Mouse (Mus musculus): Measurements from ENCODE around the gene Ppil1.
"Not testable (repeated sequence)": the region's sequence is repeated elsewhere in the genome, so short reads cannot be mapped to it uniquely, and the experiment has no call there.

Gene Ppil1

GRCm38 (mm10) chr17:29281541-29281940 lies 17.6 kb upstream of the Ppil1 start:
- no peak for DNase-seq (ENCODE audit: low read depth, low spot score)

GRCm38 (mm10) chr17:29280422-29280821 lies 16.4 kb upstream of the Ppil1 start:
- DNase-seq (ENCODE audit: low read depth, low spot score), result no peak

DNA sequence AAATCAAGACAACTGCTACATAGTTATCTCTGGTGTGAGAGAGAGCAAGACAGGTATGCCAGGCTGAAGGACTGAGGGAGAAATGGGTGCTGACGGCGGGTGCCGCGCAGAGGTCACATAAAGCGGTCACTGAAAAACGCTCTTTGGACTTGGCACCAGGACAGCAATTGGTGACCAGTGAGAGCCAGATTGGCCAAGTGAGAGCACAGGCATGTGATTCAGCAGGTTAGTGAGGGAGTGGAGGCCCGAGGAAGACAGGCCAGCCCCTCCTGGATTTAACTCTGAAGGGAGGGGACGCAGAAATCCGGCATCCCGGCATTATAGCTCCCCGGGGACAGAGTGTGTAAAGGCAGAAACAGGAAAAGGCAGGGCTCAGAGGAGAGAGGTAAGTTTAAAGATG lies 9.9 kb upstream of the Ppil1 start:
- DNase-seq (ENCODE audit: low read depth, low spot score), result no peak

GRCm38 (mm10) chr17:29273156-29273555 lies 9.2 kb upstream of the Ppil1 start:
- no peak for DNase-seq (ENCODE audit: low read depth, low spot score)

GRCm38 (mm10) chr17:29270148-29270698 lies 6.2 kb upstream of the Ppil1 start:
- DNase-seq (ENCODE audit: low read depth, low spot score), result no peak

DNA sequence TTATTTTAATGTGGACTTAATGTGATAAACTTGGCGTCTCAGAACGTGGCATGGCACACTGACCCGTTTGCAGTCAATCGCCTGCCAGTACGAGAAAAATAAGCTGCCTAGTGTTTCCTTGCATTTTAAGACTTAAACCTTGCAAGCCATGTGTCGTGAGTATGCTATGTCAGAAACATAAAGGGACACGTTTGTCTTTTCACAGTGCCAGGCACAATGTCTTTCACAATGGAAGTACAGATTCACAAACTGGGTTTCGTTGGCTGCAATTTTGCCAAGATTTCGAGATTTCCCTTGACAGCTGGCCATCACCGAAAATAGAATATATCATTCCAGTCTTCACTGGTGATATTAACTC lies 5.3 kb upstream of the Ppil1 start:
- no peak for DNase-seq (ENCODE audit: low read depth, low spot score)

DNA sequence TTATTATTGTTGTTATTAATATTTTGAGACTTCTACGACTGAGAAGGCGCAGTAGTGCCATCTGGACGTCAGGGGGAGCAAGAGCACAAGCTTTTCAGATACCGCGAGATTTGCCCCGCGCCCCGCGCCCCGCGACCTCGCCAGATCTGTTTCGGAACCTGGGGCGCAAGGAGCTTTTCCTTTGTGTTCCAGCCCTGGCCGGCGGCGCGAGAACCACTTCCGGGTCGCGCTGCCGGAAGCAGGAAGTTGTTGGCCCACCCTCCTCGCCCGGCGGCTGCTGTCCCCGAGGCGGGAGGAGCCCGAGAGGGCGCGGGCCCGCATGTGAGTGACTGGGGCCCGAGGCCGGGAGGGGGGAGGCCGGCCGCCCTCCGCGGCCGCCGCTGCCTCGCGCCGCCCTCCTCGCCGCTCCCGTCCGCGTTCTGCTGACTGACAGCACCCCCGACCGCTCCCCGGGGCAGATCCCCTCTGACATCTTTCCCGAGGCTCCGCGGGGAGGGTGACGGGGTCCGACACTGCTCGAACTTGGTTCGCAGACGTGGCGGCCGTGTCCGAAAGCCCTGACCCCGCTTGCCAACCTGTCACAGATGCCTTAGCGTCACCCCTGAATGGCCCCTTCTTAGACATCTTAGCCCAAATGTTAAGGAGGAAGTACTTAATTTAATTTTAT lies 4.8 kb upstream of the Ppil1 start, which contains the start of gene BC004004:
Gene BC004004, plus strand, starts transcription at position 107 of the 667 bp plus-strand sequence.
- peak; percentile 98 for DNase-seq (ENCODE audit: low read depth, low spot score)

GRCm38 (mm10) chr17:29267931-29268681 lies 4.1 kb upstream of the Ppil1 start:
- peak; percentile 17 for DNase-seq (ENCODE audit: low read depth, low spot score)

- DNase-seq (ENCODE audit: low read depth, low spot score), result not testable (repeated sequence)
Observed at GRCm38 (mm10) chr17:29267040-29267439, 3.1 kb upstream of the Ppil1 start.

DNA sequence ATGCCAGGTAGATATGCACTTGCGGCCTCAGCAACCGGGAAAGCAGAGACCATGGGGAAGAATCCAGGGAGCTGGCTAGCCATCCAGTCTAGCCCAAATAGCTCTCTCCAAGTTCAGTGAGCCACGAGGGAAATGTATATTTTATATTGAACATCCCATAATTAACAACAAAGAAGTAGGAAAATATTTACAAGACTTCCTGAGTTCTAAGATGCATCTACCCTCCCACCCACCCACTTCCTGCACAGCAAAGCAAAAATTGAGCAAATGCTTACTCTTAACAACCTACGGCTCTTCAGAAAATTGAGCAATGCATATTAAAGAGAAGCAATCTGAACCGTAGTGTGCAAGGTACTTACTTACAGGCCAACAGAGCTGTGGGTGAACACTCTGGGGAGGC lies 774 bp upstream of the Ppil1 start:
- DNase-seq (ENCODE audit: low read depth, low spot score), result no peak

DNA sequence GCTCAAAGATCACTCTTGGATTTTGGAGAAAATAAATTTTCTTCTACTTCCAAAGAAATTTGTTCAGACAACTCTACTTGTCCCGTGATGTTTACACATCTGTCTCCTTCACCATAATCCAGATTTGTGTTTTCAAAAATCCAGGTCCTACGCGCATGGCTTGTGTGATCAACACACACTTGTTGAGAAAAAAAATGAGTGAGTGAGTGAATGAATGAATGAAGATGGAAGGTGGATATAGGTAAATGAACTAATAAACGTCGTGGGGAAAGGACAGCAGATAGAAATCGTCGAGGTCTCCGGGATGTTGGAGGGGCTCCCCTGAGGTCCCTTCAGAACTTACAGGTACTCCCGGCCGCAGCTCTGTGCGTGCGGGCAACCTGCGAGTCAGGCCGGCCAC lies 569 bp downstream of the Ppil1 start:
- DNase-seq (ENCODE audit: low read depth, low spot score), result no peak

DNA sequence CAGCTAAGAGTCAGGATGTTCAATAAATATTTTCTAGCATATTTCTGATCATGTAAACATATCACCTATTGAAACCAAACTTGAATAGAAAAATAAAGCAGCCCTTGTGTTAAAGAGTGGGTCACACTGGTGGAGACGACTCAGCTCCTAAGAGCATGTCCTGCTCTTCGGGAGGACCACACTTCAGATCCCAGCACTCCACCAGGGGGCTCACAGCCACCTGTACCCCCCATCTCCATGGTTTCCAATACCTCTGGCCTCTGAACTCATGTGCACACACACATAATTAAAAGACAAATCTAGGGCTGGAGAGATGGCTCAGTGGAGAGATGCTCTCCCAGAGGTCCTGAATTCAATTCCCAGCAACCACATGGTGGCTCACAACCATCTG lies 1.7 kb downstream of the Ppil1 start:
- DNase-seq (ENCODE audit: low read depth, low spot score), result no peak

DNA sequence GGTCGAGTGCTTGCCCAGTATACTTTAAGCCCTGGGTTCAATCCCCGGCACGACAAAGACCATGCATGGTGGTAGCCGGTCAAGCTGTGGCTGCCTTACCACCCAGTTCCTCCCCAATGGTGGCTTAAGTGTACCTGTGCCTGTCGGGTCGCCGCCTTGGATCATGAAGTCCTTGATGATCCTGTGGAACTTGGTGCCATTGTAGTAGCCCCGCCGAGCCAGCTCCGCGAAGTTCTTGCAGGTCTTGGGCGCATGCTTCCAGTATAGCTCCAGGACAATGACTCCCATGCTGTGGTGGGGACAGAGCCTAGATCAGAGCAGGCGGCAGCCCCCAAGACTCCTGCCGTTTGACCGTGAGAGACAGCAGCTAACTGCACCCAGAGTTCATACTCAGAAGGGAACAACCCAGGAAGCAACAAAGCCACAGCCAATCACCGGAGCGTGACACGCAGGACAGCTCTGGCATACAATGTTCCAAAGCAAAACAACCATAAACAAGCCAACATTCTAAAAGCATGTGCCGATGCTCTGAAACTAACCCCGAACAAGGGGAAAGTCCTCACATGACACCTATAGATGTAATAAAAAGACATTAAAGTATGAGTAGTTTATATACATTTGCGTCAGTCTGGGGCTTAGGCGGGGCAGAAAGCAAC lies 2.3 kb downstream of the Ppil1 start:
- no peak for DNase-seq (ENCODE audit: low read depth, low spot score)

DNA sequence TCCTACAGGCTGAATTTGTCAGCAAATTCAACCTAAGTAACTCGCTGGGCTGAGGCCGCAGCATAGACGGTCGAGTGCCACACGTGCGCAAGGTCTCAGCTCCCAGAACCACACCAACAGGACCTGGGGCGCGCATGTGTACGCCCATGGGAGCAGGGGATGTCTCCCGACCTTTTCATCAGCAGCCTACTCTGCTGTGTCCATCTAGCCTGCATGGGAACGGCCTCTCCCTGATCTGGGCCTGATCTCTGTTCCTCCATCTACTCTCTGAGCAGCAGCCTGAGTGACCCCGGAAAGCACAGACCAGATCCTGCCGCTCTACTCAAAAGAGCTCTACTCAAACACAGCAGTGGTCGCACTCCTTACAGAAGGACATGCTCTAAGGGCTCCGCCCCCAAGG lies 3.5 kb downstream of the Ppil1 start:
- no peak for DNase-seq (ENCODE audit: low read depth, low spot score)

DNA sequence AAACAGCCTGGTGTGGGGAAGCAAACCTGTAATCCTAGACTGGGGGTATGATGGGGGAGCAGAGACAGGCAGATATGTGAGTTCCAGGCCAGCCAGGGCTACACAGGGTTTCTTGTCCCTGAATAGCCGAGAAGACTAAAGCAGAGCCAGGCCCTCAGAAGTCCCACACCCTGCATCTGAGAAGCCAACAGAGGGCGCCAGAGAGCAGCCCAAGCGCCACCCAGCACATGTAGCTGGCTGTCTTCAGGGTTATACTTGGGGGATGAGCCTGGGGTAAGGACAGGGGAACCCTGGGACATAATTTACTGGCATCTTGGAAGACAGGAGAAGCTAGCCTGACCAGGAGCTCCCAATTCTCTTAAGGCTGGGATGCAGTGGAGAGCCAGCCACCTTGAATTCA lies 4.5 kb downstream of the Ppil1 start:
- DNase-seq (ENCODE audit: low read depth, low spot score), result peak; percentile 91

- DNase-seq (ENCODE audit: low read depth, low spot score), result no peak
Observed at GRCm38 (mm10) chr17:29258921-29259320, 5.1 kb downstream of the Ppil1 start.

GRCm38 (mm10) chr17:29258025-29258558 lies 5.9 kb downstream of the Ppil1 start:
- DNase-seq (ENCODE audit: low read depth, low spot score), result no peak

GRCm38 (mm10) chr17:29257001-29257511 lies 6.9 kb downstream of the Ppil1 start:
- DNase-seq (ENCODE audit: low read depth, low spot score), result no peak

GRCm38 (mm10) chr17:29256507-29256906 lies 7.5 kb downstream of the Ppil1 start:
- no peak for DNase-seq (ENCODE audit: low read depth, low spot score)

DNA sequence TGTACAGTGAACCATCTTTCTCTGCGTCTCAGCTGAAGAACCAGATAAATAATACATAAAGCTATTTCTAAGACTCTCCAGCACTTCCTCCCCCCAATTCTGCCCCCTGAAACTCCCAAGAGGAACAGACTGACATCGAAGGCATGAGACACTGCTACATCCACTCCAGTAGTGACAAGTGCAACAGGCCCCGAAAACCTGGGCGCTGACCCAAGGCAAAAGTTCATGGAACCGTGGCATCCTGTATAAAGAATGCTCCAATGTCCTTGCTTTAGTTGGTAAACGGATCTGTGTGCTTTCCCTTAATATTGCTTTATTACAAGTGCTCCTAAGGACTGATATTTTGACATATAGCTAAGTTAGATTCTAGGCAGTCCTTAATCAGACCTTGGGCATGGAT lies 9.2 kb downstream of the Ppil1 start:
- DNase-seq (ENCODE audit: low read depth, low spot score), result not testable (repeated sequence)

- DNase-seq (ENCODE audit: low read depth, low spot score), result no peak
Observed at GRCm38 (mm10) chr17:29253684-29254083, 10.3 kb downstream of the Ppil1 start.

- DNase-seq (ENCODE audit: low read depth, low spot score), result no peak
Observed at GRCm38 (mm10) chr17:29253236-29253635, 10.8 kb downstream of the Ppil1 start.
